Mouse (Mus musculus) 3134 (cell line): ENCODE measurements around the gene Clca2.
"Not testable (repeated sequence)": the region's sequence is repeated elsewhere in the genome, so short reads cannot be mapped to it uniquely, and the experiment has no call there.

Experiments used
- DNase-seq: peaks from one replicate; pipeline ENCODE4 v3.0.0-alpha.2; 2011; ENCODE audit warnings: low spot score; ENCODE audit not compliant: insufficient read length; ENCODE audit errors: extremely low read depth

Clca2 gene

GRCm38 (mm10) chr3:145087857-145088598 lies 11.2 kb downstream of the Clca2 start:
- DNase-seq, result no peak

DNA sequence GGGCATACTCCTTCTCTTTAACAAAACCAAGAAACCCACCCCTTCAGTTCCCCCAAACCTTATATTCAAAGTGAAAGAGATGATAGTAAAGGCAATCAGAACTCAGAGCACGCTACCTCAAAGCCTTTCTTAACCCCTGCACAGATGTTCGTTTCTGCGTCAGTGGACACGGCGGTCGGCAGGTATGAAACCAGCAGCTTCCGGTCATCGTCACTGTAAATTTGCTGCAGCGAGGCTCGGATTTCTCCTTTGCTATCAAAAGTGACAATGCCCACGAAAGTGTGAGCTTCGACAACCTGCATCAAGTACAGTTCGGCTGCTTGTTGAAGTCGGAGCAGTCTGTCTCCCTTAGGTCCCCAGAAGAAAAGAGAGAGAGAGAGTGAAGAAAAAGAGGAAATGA lies 13.1 kb downstream of the Clca2 start:
- DNase-seq, result no peak

GRCm38 (mm10) chr3:145083081-145083480 lies 16.2 kb downstream of the Clca2 start:
- DNase-seq, result no peak

DNA sequence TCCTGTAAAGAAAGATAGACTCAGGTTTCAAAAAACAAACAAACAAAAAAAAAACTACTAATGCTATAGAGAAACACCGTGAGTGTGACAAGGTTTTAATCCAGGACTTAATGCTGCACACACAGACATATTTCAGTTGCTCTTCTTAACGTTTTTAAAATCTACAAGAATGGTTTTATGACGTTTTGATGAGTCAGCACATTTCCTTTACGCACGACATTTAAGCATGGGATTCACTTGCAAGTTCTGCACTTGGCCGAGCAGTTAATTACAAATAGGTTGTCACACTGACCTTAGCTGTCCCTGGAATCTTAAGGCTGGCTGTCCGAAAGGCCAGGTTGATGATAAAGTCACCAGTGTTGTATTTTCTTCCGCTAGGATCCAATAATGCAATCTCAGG lies 18.3 kb downstream of the Clca2 start:
- DNase-seq, result no peak

DNA sequence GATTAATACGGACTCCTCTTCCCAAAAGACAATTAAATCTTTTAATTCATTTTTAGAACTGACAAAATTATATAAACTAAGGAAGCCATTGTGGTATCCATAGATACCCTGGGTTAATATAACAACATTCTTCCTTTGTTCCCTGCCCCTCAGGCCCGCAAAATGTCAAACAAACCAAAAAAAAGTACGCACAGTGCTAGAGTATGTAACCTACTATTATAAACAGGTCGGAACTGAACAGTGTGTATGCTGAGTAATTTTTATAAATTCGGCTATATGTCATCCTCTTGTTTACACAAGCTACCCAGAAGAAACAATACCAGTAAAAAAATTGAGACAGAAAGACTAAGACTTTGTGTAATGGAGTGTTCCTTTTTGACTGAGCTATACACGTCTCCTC lies 20.8 kb downstream of the Clca2 start:
- no peak for DNase-seq

DNA sequence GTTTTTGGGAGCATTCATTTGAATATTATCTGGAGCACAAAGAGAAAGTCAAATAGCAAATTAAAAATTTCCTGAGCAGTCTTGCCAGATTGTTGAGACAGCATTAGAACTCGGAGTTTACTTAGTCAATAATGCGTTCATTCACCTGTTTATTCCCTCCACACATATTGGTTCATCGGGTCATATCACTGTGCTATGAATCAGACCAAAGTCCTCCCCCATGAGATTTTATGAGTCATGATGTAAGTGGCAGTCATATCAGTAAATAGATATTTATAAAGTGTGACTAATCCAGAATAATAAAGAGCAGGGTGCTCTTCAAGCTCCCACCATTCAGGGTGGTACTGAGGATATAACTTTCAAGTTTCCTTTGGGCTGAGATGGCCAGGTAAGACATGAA lies 26.9 kb downstream of the Clca2 start:
- no peak for DNase-seq

DNA sequence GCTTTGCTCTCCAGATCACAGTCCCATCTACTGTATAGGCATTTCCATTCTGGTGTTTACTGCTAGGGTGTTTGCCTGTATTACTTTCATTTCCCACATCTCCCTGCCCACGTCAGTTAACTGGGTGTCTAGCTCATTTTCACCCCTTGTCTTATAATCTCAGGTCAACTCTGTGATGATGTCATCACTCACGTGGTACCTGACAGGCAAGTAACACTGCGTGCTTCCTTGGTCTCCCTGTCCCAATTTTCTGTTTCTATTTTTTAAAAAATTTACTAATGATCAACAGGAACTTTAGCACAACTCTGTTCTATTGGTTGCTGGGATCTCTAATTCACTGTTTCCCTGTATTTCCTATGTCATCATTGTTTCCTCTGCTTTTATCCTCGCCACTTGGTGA lies 30.3 kb downstream of the Clca2 start:
- no peak for DNase-seq

DNA sequence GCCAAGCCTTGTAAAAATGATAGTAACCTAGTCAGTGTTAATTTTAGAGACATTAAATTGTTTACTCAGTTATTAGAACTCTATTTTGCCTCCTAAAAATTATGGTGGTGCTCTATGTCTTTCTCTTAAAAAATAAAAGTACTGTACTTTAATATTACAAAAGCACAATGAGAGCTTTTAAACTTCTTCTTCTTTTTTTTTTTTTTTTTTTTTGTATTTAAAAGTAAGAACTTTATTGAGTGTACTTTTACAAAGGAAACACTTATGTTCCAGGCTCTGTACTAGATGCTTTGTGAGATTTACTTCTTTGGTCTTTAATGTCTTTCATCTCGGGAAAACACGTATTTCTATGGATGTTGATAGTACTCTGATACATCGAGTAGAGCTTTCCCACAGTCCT lies 44.1 kb downstream of the Clca2 start:
- DNase-seq, result not testable (repeated sequence)

DNA sequence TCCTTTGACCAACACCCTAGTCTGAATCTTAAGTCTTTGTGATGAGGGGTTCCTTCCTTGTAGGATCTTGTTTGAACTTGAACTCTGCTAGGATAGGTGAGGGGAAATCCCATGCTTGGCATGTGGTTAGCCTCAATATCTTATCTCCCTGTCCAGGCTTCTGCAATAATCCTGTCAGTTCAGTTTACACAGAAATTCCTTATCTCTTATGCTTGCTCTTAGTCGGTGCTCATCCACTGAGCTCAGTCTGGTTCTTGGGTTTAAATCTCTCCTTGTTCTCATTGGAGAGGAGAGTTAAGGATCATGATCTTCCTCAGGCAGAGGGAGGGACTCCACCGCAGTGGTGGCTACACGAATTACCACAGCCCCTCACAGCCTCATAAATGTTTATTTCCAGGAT lies 49.4 kb downstream of the Clca2 start:
- DNase-seq, result no peak

DNA sequence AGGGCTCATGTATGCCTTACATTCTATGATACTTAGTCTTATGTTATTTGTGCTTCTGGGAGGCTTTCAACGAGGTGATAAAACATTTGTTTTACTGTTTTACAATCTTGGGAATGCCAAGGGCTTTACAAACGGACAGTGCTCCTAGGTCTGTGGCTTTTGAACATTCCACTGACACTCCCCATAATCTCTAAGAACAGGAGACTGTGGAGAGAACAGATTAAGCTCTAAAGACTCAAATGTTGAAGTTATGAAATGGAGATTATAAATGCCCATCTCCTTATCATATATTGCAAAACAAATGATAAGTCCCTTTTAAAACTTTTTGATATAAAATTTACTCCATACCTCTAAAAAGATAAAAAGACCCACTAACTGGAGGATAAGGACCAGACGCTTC lies 60.4 kb downstream of the Clca2 start:
- DNase-seq, result no peak

DNA sequence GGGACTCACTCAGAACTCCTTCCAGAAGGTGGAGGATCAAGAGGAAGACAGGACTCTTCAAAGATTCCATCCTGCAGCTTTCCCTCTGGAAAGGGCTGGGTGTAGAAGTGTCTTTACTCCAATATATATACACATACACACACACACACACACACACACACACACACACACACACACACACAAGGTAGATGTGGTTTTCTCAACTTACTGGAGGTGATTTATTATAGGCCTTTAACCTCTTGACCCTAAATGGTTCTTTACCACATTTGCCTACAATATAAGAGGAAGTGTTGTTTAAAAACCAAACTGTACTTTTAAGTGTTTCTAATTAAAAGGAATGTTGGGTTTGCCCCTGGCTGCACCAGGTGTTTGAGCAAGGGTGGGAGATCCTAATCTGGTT lies 66.6 kb downstream of the Clca2 start, which contains the start of gene Clca1:
Gene Clca1, minus strand, starts transcription at position 101 of the 400 bp plus-strand sequence.
- no peak for DNase-seq

- no peak for DNase-seq
Measured at GRCm38 (mm10) chr3:145028036-145028435, 71.2 kb downstream of the Clca2 start.

DNA sequence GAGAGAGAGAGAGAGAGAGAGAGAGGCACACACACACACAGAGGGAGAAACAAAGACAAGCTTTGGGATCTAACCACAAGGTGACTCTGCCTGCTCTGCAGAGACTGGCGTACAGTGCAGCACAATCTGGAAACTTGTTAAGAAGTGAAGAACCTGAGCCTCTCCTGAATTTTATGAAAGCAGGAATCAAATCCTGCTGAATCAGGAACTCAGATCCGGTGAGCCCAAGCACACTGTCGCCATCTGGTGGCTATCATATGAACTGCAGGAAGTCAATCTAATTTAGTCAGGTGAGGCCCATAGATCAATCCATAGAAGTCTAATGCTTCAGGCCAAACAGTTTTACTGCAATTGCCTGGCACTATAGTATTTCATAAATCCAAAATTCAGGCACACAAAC lies 72.5 kb downstream of the Clca2 start:
- DNase-seq, result peak; percentile 15
